Mouse (Mus musculus) liver, adult 2 months (tissue): Measurements from ENCODE around the gene Chrna4.

Experiments
- CTCF ChIP-seq: fragments of 200-500 bp; IDR thresholded peaks from 2 replicates; pipeline ENCODE4 v1.5.1; 2011; ENCODE audit warnings: low read depth, low read length, control low read depth
- POLR2A ChIP-seq: fragments of 200-500 bp; IDR thresholded peaks from 2 replicates; pipeline ENCODE4 v1.6.1; 2011; ENCODE audit warnings: low read length, control low read depth; ENCODE audit not compliant: insufficient read depth; ENCODE audit errors: extremely low read depth

DNA sequence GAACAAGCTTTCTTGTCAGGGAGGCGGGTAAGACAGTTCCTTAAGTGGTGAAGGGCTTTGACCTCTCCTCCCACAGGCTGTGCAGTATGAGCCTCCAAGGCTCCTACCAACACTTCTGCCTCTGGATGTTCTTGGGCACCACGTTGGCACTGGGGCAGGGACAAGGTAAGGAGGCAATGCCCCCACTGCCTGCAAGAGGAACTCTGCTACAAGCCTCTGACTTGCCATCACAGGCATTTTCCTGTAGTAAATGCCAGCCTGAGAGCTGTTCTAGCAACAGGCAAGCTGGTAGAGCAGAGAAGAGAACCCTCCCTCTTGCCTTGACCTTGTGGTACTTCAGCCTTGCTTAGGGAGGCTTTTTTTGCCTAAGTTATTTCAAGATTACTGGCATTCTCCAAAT, 56.9 kb downstream of the Chrna4 start, which contains the start of gene Col20a1:
- TF ChIP-seq CTCF, result no peak
- TF ChIP-seq POLR2A, result no peak
